In genomic region chr1:82815941-82816716, GRCm38 (mm10) we compare ENCODE assay signal across 8 mouse cellular contexts. TPM values are rescaled to one million over a fixed set of nuclear protein-coding genes. Genes with fewer than 3 reads are reported as not detected.
DNase-seq lines count a peak whose midpoint lies in the region; ATAC-seq and TF ChIP-seq lines count a peak whose summit lies in the region.
"Had no signal": no experiment of that assay in that cellular context is flagged by ENCODE, and none has a peak within 500 bp of the region (broad histone marks: within the 10 kb centered on the region; RNA-seq: fewer than 3 reads in every experiment).

No protein-coding gene starts in this region.

- peak; percentile 73 for DNase-seq in G1E (ENCODE audit: low spot score)
- DNase-seq in kidney, adult 2 months: peak; percentile 56
- peak; percentile 44 for DNase-seq in lung, postnatal 25 days (ENCODE audit: low spot score)
- DNase-seq in cerebellum, adult 11 months: no peak
- no peak for DNase-seq in adrenal gland, postnatal 36 days

- peak; percentile 89 for ATAC-seq in G1E (ENCODE audit: extremely low read depth, insufficient number of reproducible peaks, low FRiP score, poor library complexity, severe bottlenecking)
- peak; percentile 92 for ATAC-seq in erythroblast, adult 5-6 weeks (replicated peaks; ENCODE audit: low FRiP score, poor library complexity, severe bottlenecking)
- no peak for ATAC-seq in frontal cortex, adult (ENCODE audit: low TSS enrichment)
- ATAC-seq: forebrain, embryonic 15.5 days had no signal

- no peaks in the 10 kb centered on the region for H3K36me3 ChIP-seq in G1E (replicated peaks)
- no peaks in the 10 kb centered on the region for H3K36me3 ChIP-seq in kidney, adult 2 months (ENCODE audit: control insufficient read depth, insufficient read depth, low read length)
- H3K36me3 ChIP-seq: forebrain, embryonic 15.5 days had no signal

- peaks cover 68% of the 10 kb centered on the region for H3K4me1 ChIP-seq in G1E (ENCODE audit: insufficient read depth, low read depth, low read length)
- peaks cover 4% of the 10 kb centered on the region; the same call in 1 of the 2 replicates for H3K4me1 ChIP-seq in kidney, adult 2 months (ENCODE audit: control insufficient read depth, insufficient read depth, low read length)
- H3K4me1 ChIP-seq: forebrain, embryonic 15.5 days had no signal

- 51% methylated on average over 17 of the region's 17 CpGs for WGBS in kidney, adult 2 months

- TF ChIP-seq POLR2A in kidney, adult 2 months (IDR thresholded peaks at IDR 0.05; ENCODE audit: low read depth, low read length): no peak

- TF ChIP-seq CTCF in G1E (IDR thresholded peaks at IDR 0.05; ENCODE audit: low read depth, low read length): no peak
- TF ChIP-seq CTCF in kidney, adult 2 months (conservative IDR thresholded peaks at IDR 0.05; ENCODE audit: insufficient read depth, insufficient read length, low read depth, low read length): no peak

- H3K27ac ChIP-seq in kidney, adult 2 months (ENCODE audit: insufficient read depth, low read depth, low read length): no peak overlapping the region
- H3K27ac ChIP-seq: forebrain, embryonic 15.5 days had no signal

- H3K9me3 ChIP-seq in G1E (replicated peaks): no peaks in the 10 kb centered on the region
- H3K9me3 ChIP-seq: forebrain, embryonic 15.5 days had no signal

- H3K4me3 ChIP-seq in G1E (ENCODE audit: low read depth, low read length): peak overlapping the region; percentile 62; the same call in 1 of the 2 replicates
- H3K4me3 ChIP-seq in kidney, adult 2 months (ENCODE audit: insufficient read depth, low read depth, low read length): no peak overlapping the region
- H3K4me3 ChIP-seq: forebrain, embryonic 15.5 days had no signal

- no peaks in the 10 kb centered on the region for H3K27me3 ChIP-seq in G1E (ENCODE audit: insufficient read depth, low read length)
- no peaks in the 10 kb centered on the region for H3K27me3 ChIP-seq in kidney, adult 2 months (replicated peaks; ENCODE audit: control insufficient read depth, insufficient read depth, low read length)
- H3K27me3 ChIP-seq: forebrain, embryonic 15.5 days had no signal

RNA-seq across cellular contexts. Expression of gene Agfg1, which starts 23.2 kb away (rescaled TPM):
- 303 and 306 TPM in 2 replicates for total RNA-seq in G1E (2014; fragmentation: Nextera tagmentation)
- 121 and 135 TPM in 2 replicates for total RNA-seq in G1E (2017)
- polyA plus RNA-seq in G1E (2012): 30.4 and 32.1 TPM in 2 replicates
- 19.9 and 20.0 TPM in 2 replicates for total RNA-seq in erythroblast, adult 5-6 weeks (2015; ENCODE audit: low replicate concordance)
- 13.4 and 20.8 TPM in 2 replicates for total RNA-seq in erythroblast, adult 5-6 weeks (2017; ENCODE audit: low replicate concordance)
- 33.9 and 37.3 TPM in 2 replicates for polyA plus RNA-seq in kidney, adult 2 months (2012; rRNA removed)
- 10 to 100 TPM; 52.5 to 60.5 TPM for total RNA-seq in adrenal gland, postnatal 36 days (2021)

RNA-seq across cellular contexts. Expression of gene Gm47791, which starts 45.1 kb away (rescaled TPM):
- not detected in 2 replicates for total RNA-seq in G1E (2014; fragmentation: Nextera tagmentation)
- total RNA-seq in G1E (2017): not detected in 2 replicates
- not detected in 2 replicates for polyA plus RNA-seq in G1E (2012)
- not detected in 2 replicates for total RNA-seq in erythroblast, adult 5-6 weeks (2015; ENCODE audit: low replicate concordance)
- not detected in 2 replicates for total RNA-seq in erythroblast, adult 5-6 weeks (2017; ENCODE audit: low replicate concordance)
- not detected in 2 replicates for polyA plus RNA-seq in kidney, adult 2 months (2012; rRNA removed)
- not detected for total RNA-seq in adrenal gland, postnatal 36 days (2021)
- polyA plus RNA-seq: forebrain, embryonic 15.5 days had no signal

RNA-seq across cellular contexts. Expression of gene Tm4sf20, which starts 47.9 kb away (rescaled TPM):
- total RNA-seq in G1E (2014; fragmentation: Nextera tagmentation): not detected in 2 replicates
- total RNA-seq in G1E (2017): not detected in 2 replicates
- not detected in 2 replicates for polyA plus RNA-seq in G1E (2012)
- total RNA-seq in erythroblast, adult 5-6 weeks (2015; ENCODE audit: low replicate concordance): not detected in 2 replicates
- not detected in 2 replicates for total RNA-seq in erythroblast, adult 5-6 weeks (2017; ENCODE audit: low replicate concordance)
- not detected in 2 replicates for polyA plus RNA-seq in kidney, adult 2 months (2012; rRNA removed)
- total RNA-seq in adrenal gland, postnatal 36 days (2021): not detected
- polyA plus RNA-seq: forebrain, embryonic 15.5 days had no signal

Comparison
In these comparisons a context has a peak if more than half of its experiments do, and no peak if none do; other contexts are left out.
1. DNase-seq: peak in G1E (single experiment), kidney, adult 2 months (single experiment) and lung, postnatal 25 days (single experiment); none in cerebellum, adult 11 months (single experiment) and adrenal gland, postnatal 36 days (0 of 2).